Mouse (Mus musculus) liver, embryonic 16.5 days (tissue): ENCODE data around the gene Arhgap29. TPM values are rescaled to one million over a fixed set of nuclear protein-coding genes. Genes with fewer than 3 reads are reported as not detected.

Experiments used
- ATAC-seq: fragments of 200-750 bp; cut with Nextera tagmentation; 2 replicates; pipeline ENCODE4 v1.8.0; 2017; ENCODE audit warnings: low read depth, mild to moderate bottlenecking, moderate number of reproducible peaks, moderate library complexity
- H3K27ac ChIP-seq: fragments of 300-500 bp; sonication (generic); 2 replicates; pipeline ENCODE4 v1.5.1; 2014; ENCODE audit warnings: mild to moderate bottlenecking, low read length
- H3K27me3 ChIP-seq: fragments of 300-500 bp; sonication (generic); 2 replicates; pipeline ENCODE4 v1.6.1; 2014; ENCODE audit warnings: low read depth, low read length, mixed read lengths; ENCODE audit not compliant: control insufficient read depth, insufficient read depth
- H3K36me3 ChIP-seq: fragments of 300-500 bp; sonication (generic); 2 replicates; pipeline ENCODE4 v1.6.1; 2014; ENCODE audit warnings: mild to moderate bottlenecking; ENCODE audit not compliant: control insufficient read depth, insufficient read depth
- H3K4me1 ChIP-seq: fragments of 300-500 bp; sonication (generic); 2 replicates; pipeline ENCODE4 v1.6.1; 2014; ENCODE audit warnings: low read depth, low read length, mixed read lengths; ENCODE audit not compliant: control insufficient read depth
- H3K4me2 ChIP-seq: fragments of 300-500 bp; sonication (generic); 2 replicates; pipeline ENCODE4 v1.6.1; 2014; ENCODE audit warnings: low read depth, low read length, mixed read lengths
- H3K4me3 ChIP-seq: fragments of 300-500 bp; sonication (generic); 2 replicates; pipeline ENCODE4 v1.5.1; 2014; ENCODE audit warnings: low read depth, mild to moderate bottlenecking, low read length
- H3K9ac ChIP-seq: fragments of 300-500 bp; sonication (generic); 2 replicates; pipeline ENCODE4 v1.6.1; 2014; ENCODE audit warnings: low read depth, low read length
- H3K9me3 ChIP-seq: fragments of 300-500 bp; sonication (generic); replicated peaks from 2 replicates; pipeline ENCODE4 v1.6.1; 2016; ENCODE audit warnings: low read length; ENCODE audit not compliant: control insufficient read depth
- WGBS: fragments of 180-500 bp; shearing (Covaris S2); extraction: QIAGEN DNeasy Blood & Tissue Kit; methylation state at CpG from one replicate; pipeline ENCODE4 v1.1.7; 2014; ENCODE audit not compliant: insufficient replicate concordance; 5-methylcytosine and 5-hydroxymethylcytosine counted together
- polyA plus RNA-seq: library from polyadenylated mRNA; unstranded; fragments of >200 nt; fragmentation: Nextera tagmentation; extraction: Ambion mirVana; gene quantifications from 2 replicates; pipeline ENCODE4 v1.2.1, GENCODE M21; 2015

The Arhgap29 gene
- polyA plus RNA-seq, 1 experiment from 2014 or later = 7.3 TPM

GRCm38 (mm10) chr3:121915191-121915590 lies 37.1 kb upstream of the Arhgap29 start:
- Histone ChIP-seq H3K9me3 (no peaks in the 10 kb centered on the region), H3K27ac (no peak overlapping the region), H3K27me3 (no peaks in the 10 kb centered on the region), H3K4me2 (no peak overlapping the region), H3K9ac (no peak overlapping the region), H3K4me1 (peaks cover 11% of the 10 kb centered on the region), H3K36me3 (no peaks in the 10 kb centered on the region), H3K4me3 (no peak overlapping the region)
- WGBS = 51% methylated on average over 6 of the region's 6 CpGs
- ATAC-seq = no peak

GRCm38 (mm10) chr3:121916802-121917532 lies 35.4 kb upstream of the Arhgap29 start:
- no peak overlapping the region for H3K27ac ChIP-seq
- no peaks in the 10 kb centered on the region for H3K9me3 ChIP-seq
- no peaks in the 10 kb centered on the region for H3K27me3 ChIP-seq
- 32% methylated on average over 5 of the region's 5 CpGs for WGBS
- H3K9ac ChIP-seq = no peak overlapping the region; the same call in 1 of the 2 replicates
- ATAC-seq = peak; percentile 82
- H3K4me3 ChIP-seq = no peak overlapping the region
- H3K4me1 ChIP-seq = peaks cover 11% of the 10 kb centered on the region
- H3K4me2 ChIP-seq = peak overlapping the region; percentile 17
- H3K36me3 ChIP-seq = no peaks in the 10 kb centered on the region

- Histone ChIP-seq H3K4me2 (no peak overlapping the region), H3K36me3 (no peaks in the 10 kb centered on the region), H3K4me3 (no peak overlapping the region), H3K27me3 (no peaks in the 10 kb centered on the region), H3K9me3 (no peaks in the 10 kb centered on the region), H3K9ac (no peak overlapping the region), H3K27ac (no peak overlapping the region), H3K4me1 (peaks cover 11% of the 10 kb centered on the region)
- WGBS = 63% methylated on average over 7 of the region's 7 CpGs
- ATAC-seq = no peak
Measured at GRCm38 (mm10) chr3:121917658-121918057, 34.7 kb upstream of the Arhgap29 start.

GRCm38 (mm10) chr3:121919961-121920360 lies 32.4 kb upstream of the Arhgap29 start:
- ATAC-seq = no peak
- H3K4me1 ChIP-seq = peaks cover 11% of the 10 kb centered on the region
- no peak overlapping the region for H3K4me2 ChIP-seq
- no peaks in the 10 kb centered on the region for H3K36me3 ChIP-seq
- H3K27ac ChIP-seq = no peak overlapping the region
- no peak overlapping the region for H3K4me3 ChIP-seq
- WGBS = 70% methylated on average over 5 of the region's 5 CpGs
- H3K27me3 ChIP-seq = no peaks in the 10 kb centered on the region
- no peak overlapping the region for H3K9ac ChIP-seq
- no peaks in the 10 kb centered on the region for H3K9me3 ChIP-seq

- H3K9ac ChIP-seq = no peak overlapping the region
- H3K4me1 ChIP-seq = peaks cover 11% of the 10 kb centered on the region
- no peak overlapping the region for H3K4me2 ChIP-seq
- H3K4me3 ChIP-seq = no peak overlapping the region
- no peak overlapping the region for H3K27ac ChIP-seq
- no peaks in the 10 kb centered on the region for H3K27me3 ChIP-seq
- no peak for ATAC-seq
- 58% methylated on average over 3 of the region's 3 CpGs for WGBS
- H3K36me3 ChIP-seq = no peaks in the 10 kb centered on the region
- H3K9me3 ChIP-seq = no peaks in the 10 kb centered on the region
Measured at GRCm38 (mm10) chr3:121920769-121921168, 31.6 kb upstream of the Arhgap29 start.

- Histone ChIP-seq H3K9me3 (no peaks in the 10 kb centered on the region), H3K4me3 (no peak overlapping the region), H3K27me3 (no peaks in the 10 kb centered on the region), H3K9ac (no peak overlapping the region), H3K27ac (no peak overlapping the region), H3K36me3 (no peaks in the 10 kb centered on the region), H3K4me2 (no peak overlapping the region), H3K4me1 (no peaks in the 10 kb centered on the region)
- WGBS = 64% methylated on average over 11 of the region's 11 CpGs
- no peak for ATAC-seq
Measured at GRCm38 (mm10) chr3:121924768-121925486, 27.4 kb upstream of the Arhgap29 start.

- Histone ChIP-seq H3K4me1 (no peaks in the 10 kb centered on the region), H3K4me3 (no peak overlapping the region), H3K4me2 (no peak overlapping the region), H3K27ac (no peak overlapping the region), H3K27me3 (no peaks in the 10 kb centered on the region), H3K36me3 (no peaks in the 10 kb centered on the region), H3K9ac (no peak overlapping the region), H3K9me3 (no peaks in the 10 kb centered on the region)
- ATAC-seq = no peak
- WGBS = 65% methylated on average over 3 of the region's 3 CpGs
Measured at GRCm38 (mm10) chr3:121927601-121928000, 24.7 kb upstream of the Arhgap29 start.

GRCm38 (mm10) chr3:121932815-121933214 lies 19.5 kb upstream of the Arhgap29 start:
- no peak overlapping the region for H3K27ac ChIP-seq
- H3K36me3 ChIP-seq = no peaks in the 10 kb centered on the region
- no peak overlapping the region for H3K4me2 ChIP-seq
- no peak overlapping the region for H3K4me3 ChIP-seq
- H3K4me1 ChIP-seq = no peaks in the 10 kb centered on the region
- 58% methylated on average over 4 of the region's 4 CpGs for WGBS
- no peak for ATAC-seq
- no peaks in the 10 kb centered on the region for H3K27me3 ChIP-seq
- no peak overlapping the region for H3K9ac ChIP-seq
- no peaks in the 10 kb centered on the region for H3K9me3 ChIP-seq

GRCm38 (mm10) chr3:121936241-121936640 lies 16.1 kb upstream of the Arhgap29 start:
- 62% methylated on average over 2 of the region's 2 CpGs for WGBS
- Histone ChIP-seq H3K9ac (no peak overlapping the region), H3K27ac (no peak overlapping the region), H3K9me3 (no peaks in the 10 kb centered on the region), H3K4me3 (no peak overlapping the region), H3K4me1 (peaks cover 3% of the 10 kb centered on the region; the same call in 1 of the 2 replicates), H3K27me3 (no peaks in the 10 kb centered on the region), H3K4me2 (no peak overlapping the region), H3K36me3 (no peaks in the 10 kb centered on the region)
- no peak for ATAC-seq
